Mouse (Mus musculus): ENCODE data around the gene Dusp5. TPM values are rescaled to one million over a fixed set of nuclear protein-coding genes. Genes with fewer than 3 reads are reported as not detected.
A peak's percentile ranks its signal among the peaks of the same experiment; 100 is the strongest.

The Dusp5 gene
- polyA plus RNA-seq, 1 experiment from 2014 or later = 14.1 TPM

- Histone ChIP-seq H3K4me1 (replicated peaks; ENCODE audit: control insufficient read depth, insufficient read depth) (no peaks in the 10 kb centered on the region), H3K9me3 (ENCODE audit: control insufficient read depth, low read length) (no peaks in the 10 kb centered on the region), H3K36me3 (ENCODE audit: control insufficient read depth, insufficient read depth, low read length) (no peaks in the 10 kb centered on the region), H3K4me2 (replicated peaks; ENCODE audit: low read depth) (no peak overlapping the region), H3K9ac (ENCODE audit: low read length) (no peak overlapping the region), H3K4me3 (ENCODE audit: low read depth, low read length) (no peak overlapping the region), H3K27ac (replicated peaks) (no peak overlapping the region), H3K27me3 (ENCODE audit: control insufficient read depth, insufficient read depth, low read length) (no peaks in the 10 kb centered on the region)
- TF ChIP-seq EP300 (optimal IDR thresholded peaks at IDR 0.05) (no peak), CTCF (IDR thresholded peaks at IDR 0.05; ENCODE audit: low read depth) (no peak)
- ATAC-seq (ENCODE audit: low FRiP score, low TSS enrichment) (no peak), DNase-seq (ENCODE audit: low spot score) (peak; percentile 8)
- WGBS = 65% methylated on average over 18 of the region's 18 CpGs
Measured at GRCm38 (mm10) chr19:53571501-53572428, 42.9 kb downstream of the Dusp5 start.

- H3K4me3 ChIP-seq (ENCODE audit: low read depth, low read length) = no peak overlapping the region
- H3K27ac ChIP-seq (replicated peaks) = no peak overlapping the region
- TF ChIP-seq CTCF (IDR thresholded peaks at IDR 0.05; ENCODE audit: low read depth) (no peak), EP300 (optimal IDR thresholded peaks at IDR 0.05) (no peak)
- no peaks in the 10 kb centered on the region for H3K4me1 ChIP-seq (replicated peaks; ENCODE audit: control insufficient read depth, insufficient read depth)
- no peaks in the 10 kb centered on the region for H3K36me3 ChIP-seq (ENCODE audit: control insufficient read depth, insufficient read depth, low read length)
- peak; percentile 14 for DNase-seq (ENCODE audit: low spot score)
- WGBS = 24% methylated on average over 12 of the region's 12 CpGs
- H3K9ac ChIP-seq (ENCODE audit: low read length) = no peak overlapping the region
- no peaks in the 10 kb centered on the region for H3K9me3 ChIP-seq (ENCODE audit: control insufficient read depth, low read length)
- no peak overlapping the region for H3K4me2 ChIP-seq (replicated peaks; ENCODE audit: low read depth)
- no peaks in the 10 kb centered on the region for H3K27me3 ChIP-seq (ENCODE audit: control insufficient read depth, insufficient read depth, low read length)
- ATAC-seq (ENCODE audit: low FRiP score, low TSS enrichment) = no peak
Measured at GRCm38 (mm10) chr19:53572607-53573006, 43.7 kb downstream of the Dusp5 start.

GRCm38 (mm10) chr19:53573151-53573550, 44.2 kb downstream of the Dusp5 start:
- DNase-seq (ENCODE audit: low spot score) = peak; percentile 12

GRCm38 (mm10) chr19:53574131-53574530, 45.2 kb downstream of the Dusp5 start:
- Histone ChIP-seq H3K4me1 (replicated peaks; ENCODE audit: control insufficient read depth, insufficient read depth) (no peaks in the 10 kb centered on the region), H3K9ac (ENCODE audit: low read length) (no peak overlapping the region), H3K4me3 (ENCODE audit: low read depth, low read length) (no peak overlapping the region), H3K9me3 (ENCODE audit: control insufficient read depth, low read length) (no peaks in the 10 kb centered on the region), H3K27me3 (ENCODE audit: control insufficient read depth, insufficient read depth, low read length) (no peaks in the 10 kb centered on the region), H3K27ac (replicated peaks) (no peak overlapping the region), H3K4me2 (replicated peaks; ENCODE audit: low read depth) (no peak overlapping the region), H3K36me3 (ENCODE audit: control insufficient read depth, insufficient read depth, low read length) (no peaks in the 10 kb centered on the region)
- WGBS = 75% methylated on average over 8 of the region's 8 CpGs
- TF ChIP-seq EP300 (optimal IDR thresholded peaks at IDR 0.05) = no peak
- TF ChIP-seq CTCF (IDR thresholded peaks at IDR 0.05; ENCODE audit: low read depth) = no peak
- peak; percentile 21 for DNase-seq (ENCODE audit: low spot score)
- no peak for ATAC-seq (ENCODE audit: low FRiP score, low TSS enrichment)

More at GRCm38 (mm10) chr19:53573151-53573550, 44.2 kb downstream of the Dusp5 start:
- WGBS = 76% methylated on average over 3 of the region's 3 CpGs
- TF ChIP-seq EP300 (optimal IDR thresholded peaks at IDR 0.05) (no peak), CTCF (IDR thresholded peaks at IDR 0.05; ENCODE audit: low read depth) (no peak)
- ATAC-seq (ENCODE audit: low FRiP score, low TSS enrichment) = no peak
- Histone ChIP-seq H3K27me3 (ENCODE audit: control insufficient read depth, insufficient read depth, low read length) (no peaks in the 10 kb centered on the region), H3K4me2 (replicated peaks; ENCODE audit: low read depth) (no peak overlapping the region), H3K36me3 (ENCODE audit: control insufficient read depth, insufficient read depth, low read length) (no peaks in the 10 kb centered on the region), H3K27ac (replicated peaks) (no peak overlapping the region), H3K4me3 (ENCODE audit: low read depth, low read length) (no peak overlapping the region), H3K9ac (ENCODE audit: low read length) (no peak overlapping the region), H3K4me1 (replicated peaks; ENCODE audit: control insufficient read depth, insufficient read depth) (no peaks in the 10 kb centered on the region), H3K9me3 (ENCODE audit: control insufficient read depth, low read length) (no peaks in the 10 kb centered on the region)

GRCm38 (mm10) chr19:53574546-53574945, 45.6 kb downstream of the Dusp5 start:
- H3K9ac ChIP-seq (ENCODE audit: low read length) = no peak overlapping the region
- no peak for ATAC-seq (ENCODE audit: low FRiP score, low TSS enrichment)

More at GRCm38 (mm10) chr19:53574546-53574945, 45.6 kb downstream of the Dusp5 start:
- TF ChIP-seq EP300 (optimal IDR thresholded peaks at IDR 0.05) (no peak), CTCF (IDR thresholded peaks at IDR 0.05; ENCODE audit: low read depth) (no peak)
- Histone ChIP-seq H3K36me3 (ENCODE audit: control insufficient read depth, insufficient read depth, low read length) (no peaks in the 10 kb centered on the region), H3K27ac (replicated peaks) (no peak overlapping the region), H3K4me1 (replicated peaks; ENCODE audit: control insufficient read depth, insufficient read depth) (no peaks in the 10 kb centered on the region), H3K9me3 (ENCODE audit: control insufficient read depth, low read length) (no peaks in the 10 kb centered on the region), H3K4me2 (replicated peaks; ENCODE audit: low read depth) (no peak overlapping the region), H3K4me3 (ENCODE audit: low read depth, low read length) (no peak overlapping the region), H3K27me3 (ENCODE audit: control insufficient read depth, insufficient read depth, low read length) (no peaks in the 10 kb centered on the region)
- WGBS = 87% methylated on average over 7 of the region's 7 CpGs
- DNase-seq (ENCODE audit: low spot score) = no peak
